Mouse (Mus musculus): ENCODE measurements at regions not wholly inside any gene's neighbourhood (a gene's known extent, or its start where the extent isn't known, plus 50 kb on each side); places are given as distances from the start of the nearest gene placed in this dataset.

- no peak for ATAC-seq (replicated peaks; ENCODE audit: low read depth, poor library complexity, severe bottlenecking)
Measured at GRCm38 (mm10) chr4:152767372-152767771, 289.7 kb upstream of the Kcnab2 start.

GRCm38 (mm10) chr4:152763116-152763515 is 285.4 kb upstream of the Kcnab2 start:
- ATAC-seq (replicated peaks; ENCODE audit: low read depth, poor library complexity, severe bottlenecking): no peak

- no peak for ATAC-seq (replicated peaks; ENCODE audit: low read depth, poor library complexity, severe bottlenecking)
Measured at GRCm38 (mm10) chr4:152762576-152762975, 284.9 kb upstream of the Kcnab2 start.

GRCm38 (mm10) chr4:152757191-152757590 is 279.5 kb upstream of the Kcnab2 start:
- ATAC-seq (replicated peaks; ENCODE audit: low read depth, poor library complexity, severe bottlenecking): no peak

GRCm38 (mm10) chr4:152756535-152756934 is 278.9 kb upstream of the Kcnab2 start:
- ATAC-seq (replicated peaks; ENCODE audit: low read depth, poor library complexity, severe bottlenecking): no peak

GRCm38 (mm10) chr4:152755756-152756155 is 278.1 kb upstream of the Kcnab2 start:
- ATAC-seq (replicated peaks; ENCODE audit: low read depth, poor library complexity, severe bottlenecking): no peak

- no peak for ATAC-seq (replicated peaks; ENCODE audit: low read depth, poor library complexity, severe bottlenecking)
Measured at GRCm38 (mm10) chr4:152744366-152744765, 266.7 kb upstream of the Kcnab2 start.

GRCm38 (mm10) chr4:152733017-152733416 is 255.3 kb upstream of the Kcnab2 start:
- no peak for ATAC-seq (replicated peaks; ENCODE audit: low read depth, poor library complexity, severe bottlenecking)

- no peak for ATAC-seq (replicated peaks; ENCODE audit: low read depth, poor library complexity, severe bottlenecking)
Measured at GRCm38 (mm10) chr4:152731988-152732387, 254.3 kb upstream of the Kcnab2 start.

GRCm38 (mm10) chr4:152731082-152731720 is 253.5 kb upstream of the Kcnab2 start:
- ATAC-seq (replicated peaks; ENCODE audit: low read depth, poor library complexity, severe bottlenecking): no peak

- no peak for ATAC-seq (replicated peaks; ENCODE audit: low read depth, poor library complexity, severe bottlenecking)
Measured at GRCm38 (mm10) chr4:152729421-152729820, 251.8 kb upstream of the Kcnab2 start.

GRCm38 (mm10) chr4:152725881-152726280 is 248.2 kb upstream of the Kcnab2 start:
- ATAC-seq (replicated peaks; ENCODE audit: low read depth, poor library complexity, severe bottlenecking): no peak

- ATAC-seq (replicated peaks; ENCODE audit: low read depth, poor library complexity, severe bottlenecking): no peak
Measured at GRCm38 (mm10) chr4:152725423-152725822, 247.8 kb upstream of the Kcnab2 start.

GRCm38 (mm10) chr4:152724741-152725140 is 247.1 kb upstream of the Kcnab2 start:
- ATAC-seq (replicated peaks; ENCODE audit: low read depth, poor library complexity, severe bottlenecking): no peak

- ATAC-seq (replicated peaks; ENCODE audit: low read depth, poor library complexity, severe bottlenecking): no peak
Measured at GRCm38 (mm10) chr4:152724026-152724425, 246.4 kb upstream of the Kcnab2 start.

GRCm38 (mm10) chr4:152720528-152720927 is 242.9 kb upstream of the Kcnab2 start:
- ATAC-seq (replicated peaks; ENCODE audit: low read depth, poor library complexity, severe bottlenecking): no peak

GRCm38 (mm10) chr4:152719416-152720127 is 241.9 kb upstream of the Kcnab2 start:
- ATAC-seq (replicated peaks; ENCODE audit: low read depth, poor library complexity, severe bottlenecking): no peak

- no peak for ATAC-seq (replicated peaks; ENCODE audit: low read depth, poor library complexity, severe bottlenecking)
Measured at GRCm38 (mm10) chr4:152710339-152710738, 232.7 kb upstream of the Kcnab2 start.

- ATAC-seq (replicated peaks; ENCODE audit: low read depth, poor library complexity, severe bottlenecking): no peak
Measured at GRCm38 (mm10) chr4:152700217-152700616, 222.5 kb upstream of the Kcnab2 start.

GRCm38 (mm10) chr4:152697247-152697960 is 219.7 kb upstream of the Kcnab2 start:
- no peak for ATAC-seq (replicated peaks; ENCODE audit: low read depth, poor library complexity, severe bottlenecking)

GRCm38 (mm10) chr4:152691735-152692134 is 214.1 kb upstream of the Kcnab2 start:
- ATAC-seq (replicated peaks; ENCODE audit: low read depth, poor library complexity, severe bottlenecking): no peak

Data from common myeloid progenitor, adult 5-6 weeks (primary cell).